Mouse (Mus musculus) embryonic stem cell, embryonic (primary cell): ENCODE measurements around the gene Psmb1.
"Not testable (repeated sequence)": the region's sequence is repeated elsewhere in the genome, so short reads cannot be mapped to it uniquely, and the experiment has no call there.

Experiments used
- CTCF ChIA-PET, 4 experiments: fragments of 300-600 bp in 2 of 4; fragments of 350-600 bp in 2 of 4; sonication (Branson Sonifier 250); formaldehyde crosslinking; loops; one replicate each; lab custom pipeline; 2022; ENCODE audit warnings: inconsistent platforms in 2 of 4; lab: Charles Lee
- POLR2A ChIA-PET, 4 experiments: fragments of 300-600 bp in 2 of 4; fragments of 350-600 bp in 2 of 4; sonication (Branson Sonifier 250); formaldehyde crosslinking; loops; one replicate each; lab custom pipeline; 2022; ENCODE audit warnings: antibody characterized with exemption in 4 of 4, inconsistent platforms in 1 of 4; lab: Charles Lee

Gene Psmb1

GRCm38 (mm10) chr17:15499656-15500394 lies at the start of gene Psmb1, which contains the start of gene Tbp:
Gene Psmb1, minus strand, starts transcription at chr17:15499751.
Gene Tbp, plus strand, starts transcription at chr17:15499888.
- CTCF ChIA-PET = interaction anchor here in 2 of 4 experiments (0.8 to 1.1 kb wide), 3 partner anchors 26 to 224 kb away, joined by 3 to 4 read pairs (median 4); no protein-coding TSS in a partner anchor
- POLR2A ChIA-PET = interaction anchor here in 3 of 4 experiments (0.7 to 2.9 kb wide), 47 partner anchors 9 to 557 kb away, joined by 3 to 22 read pairs (median 5); partner anchors contain the start of genes Pdcd2 (in 3 of the 3), Prdm9 (in 3 of the 3), 1600012H06Rik (in 1 of the 3) and Chd1 (in 1 of the 3)

GRCm38 (mm10) chr17:15546440-15546839 lies 46.9 kb upstream of the Psmb1 start:
- ChIA-PET CTCF (no interaction called here), POLR2A (interaction anchor here in 3 of 4 experiments (0.6 to 4.1 kb wide), 3 partner anchors 18 to 339 kb away, joined by 3 to 12 read pairs (median 3); partner anchors contain the start of gene Prdm9 (in 1 of the 3))

GRCm38 (mm10) chr17:15543868-15544267 lies 44.3 kb upstream of the Psmb1 start:
- CTCF ChIA-PET = not testable (repeated sequence)
- POLR2A ChIA-PET = interaction anchor here in 1 of 4 experiments (1.7 kb wide), 1 partner anchor 17 kb away, joined by 7 read pairs; the partner anchor contains the start of gene Pdcd2

- ChIA-PET CTCF (interaction anchor here in 2 of 4 experiments (0.6 kb wide), 2 partner anchors 12 to 183 kb away, joined by 3 to 10 read pairs; no protein-coding TSS in a partner anchor), POLR2A (interaction anchor here in 2 of 4 experiments (0.6 to 0.8 kb wide), 3 partner anchors 13 to 29 kb away, joined by 3 to 4 read pairs (median 3); partner anchors contain the start of gene Pdcd2 (in 2 of the 2))
Measured at GRCm38 (mm10) chr17:15540309-15540708, 40.8 kb upstream of the Psmb1 start.

DNA sequence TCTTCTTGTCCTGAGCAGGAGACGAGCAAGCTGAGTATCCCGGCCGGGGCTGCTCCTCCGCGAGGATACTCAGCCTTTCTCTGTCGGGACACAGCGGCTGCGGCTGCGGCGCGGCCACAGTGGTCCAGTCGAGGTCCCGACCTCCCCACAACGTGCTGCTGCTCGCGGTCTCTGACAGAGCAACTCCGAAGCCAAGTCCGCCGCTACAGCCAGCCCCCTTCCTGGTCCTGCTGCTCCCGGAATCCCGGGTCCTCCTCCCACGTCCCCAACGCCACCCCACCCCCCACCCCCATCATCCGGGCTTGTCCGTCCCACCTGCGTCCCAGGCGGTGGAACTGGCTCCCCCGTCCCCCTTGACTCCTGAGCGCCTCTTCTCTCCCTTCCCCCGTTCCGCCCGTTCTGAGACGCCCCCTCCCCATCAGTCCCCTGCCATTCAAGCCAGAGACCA lies 36.9 kb upstream of the Psmb1 start:
- CTCF ChIA-PET = interaction anchor here in 1 of 4 experiments (0.5 kb wide), 1 partner anchor 41 kb away, joined by 7 read pairs; no protein-coding TSS in a partner anchor
- POLR2A ChIA-PET = interaction anchor here in 3 of 4 experiments (0.6 to 2.8 kb wide), 8 partner anchors 9 to 287 kb away, joined by 3 to 21 read pairs (median 4); partner anchors contain the start of genes Prdm9 (in 3 of the 3) and Pdcd2 (in 2 of the 3)

GRCm38 (mm10) chr17:15535943-15536342 lies 36.4 kb upstream of the Psmb1 start:
- ChIA-PET POLR2A (interaction anchor here in 3 of 4 experiments (0.7 to 2.8 kb wide), 7 partner anchors 9 to 286 kb away, joined by 3 to 21 read pairs (median 4); partner anchors contain the start of genes Prdm9 (in 3 of the 3) and Pdcd2 (in 2 of the 3)), CTCF (no interaction called here)

DNA sequence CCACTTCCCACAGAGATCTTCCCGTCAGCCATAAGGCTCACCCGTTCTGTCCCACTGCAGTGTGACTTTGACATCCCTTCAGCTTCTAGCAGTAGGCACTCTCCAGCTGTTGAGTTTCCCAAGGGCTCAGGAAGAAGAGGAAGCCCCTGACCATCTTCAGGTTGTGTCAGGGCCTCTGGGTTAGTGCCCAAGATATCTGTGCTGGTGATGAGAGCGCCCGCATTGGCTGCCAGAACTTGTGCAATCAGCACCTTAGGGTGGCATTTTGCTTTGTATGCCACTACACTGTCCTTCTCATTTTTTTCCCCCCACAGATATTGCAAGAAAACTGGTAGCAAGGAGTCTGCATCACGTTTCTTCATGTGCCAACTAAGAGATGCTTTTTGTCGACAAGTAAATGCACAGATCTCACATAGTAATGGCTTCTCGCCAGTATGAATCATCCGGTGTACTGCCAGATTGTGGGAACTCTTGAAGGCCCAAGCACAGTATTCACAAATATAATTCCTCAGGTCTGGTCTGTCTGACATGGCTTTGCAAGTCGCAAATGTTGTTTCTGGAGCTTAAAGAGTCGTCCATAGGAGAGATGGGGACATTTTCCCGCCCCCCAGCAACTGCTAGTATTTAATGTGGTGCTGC lies 35.7 kb upstream of the Psmb1 start:
- ChIA-PET CTCF (no interaction called here), POLR2A (interaction anchor here in 2 of 4 experiments (1.0 to 2.8 kb wide), 4 partner anchors 8 to 29 kb away, joined by 4 to 21 read pairs (median 6); partner anchors contain the start of genes Pdcd2 (in 2 of the 2) and Prdm9 (in 2 of the 2))

DNA sequence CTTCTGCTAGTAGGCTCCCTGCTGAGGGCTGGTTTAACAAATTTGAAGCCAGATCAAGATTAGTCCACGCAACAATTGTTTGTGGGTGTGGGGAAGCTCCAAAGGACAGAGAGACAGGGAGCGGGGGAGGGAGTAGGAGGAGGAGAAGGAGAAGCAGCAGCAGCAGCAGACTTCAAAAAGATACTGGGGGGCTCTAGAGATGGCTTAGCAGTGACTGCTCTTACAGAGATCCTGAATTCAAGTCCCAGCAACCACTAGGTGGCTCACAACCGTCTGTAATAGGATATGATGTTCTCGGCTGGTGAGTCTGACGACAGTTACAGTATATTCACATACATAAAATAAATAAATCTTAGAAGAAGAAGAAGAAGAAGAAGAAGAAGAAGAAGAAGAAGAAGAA lies 30.6 kb upstream of the Psmb1 start:
- CTCF ChIA-PET = interaction anchor here in 1 of 4 experiments (1.4 kb wide), 1 partner anchor 185 kb away, joined by 4 read pairs; no protein-coding TSS in a partner anchor
- POLR2A ChIA-PET = interaction anchor here in 2 of 4 experiments (1.3 to 2.7 kb wide), 4 partner anchors 10 to 39 kb away, joined by 3 to 14 read pairs (median 6); partner anchors contain the start of gene Prdm9 (in 2 of the 2)

DNA sequence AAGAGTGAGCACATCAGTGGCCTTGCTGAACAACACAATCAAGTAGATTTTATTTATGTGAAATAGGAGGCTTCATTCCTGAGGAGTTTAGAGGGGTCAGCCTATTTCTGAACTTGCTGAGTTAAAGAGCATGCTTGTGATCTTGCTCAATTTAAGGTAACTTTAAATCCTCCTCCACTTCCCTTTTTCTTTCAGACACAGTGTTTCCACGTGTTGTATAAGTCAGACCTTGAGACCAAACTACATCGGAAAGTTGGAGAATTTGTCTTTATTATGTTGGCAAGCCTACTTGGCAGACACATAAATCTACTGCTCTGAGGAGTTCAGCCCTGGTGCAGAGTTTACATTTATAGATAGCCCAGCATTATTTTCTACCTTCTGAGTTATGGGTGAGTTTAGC lies 29.3 kb upstream of the Psmb1 start:
- ChIA-PET CTCF (interaction anchor here in 2 of 4 experiments (0.6 to 1.4 kb wide), 2 partner anchors 187 to 250 kb away, joined by 3 to 4 read pairs; no protein-coding TSS in a partner anchor), POLR2A (interaction anchor here in 1 of 4 experiments (2.7 kb wide), 1 partner anchor 36 kb away, joined by 14 read pairs; the partner anchor contains the start of gene Prdm9)

- ChIA-PET CTCF (interaction anchor here in 3 of 4 experiments (0.6 to 0.7 kb wide), 3 partner anchors 45 to 434 kb away, joined by 3 to 4 read pairs (median 3); no protein-coding TSS in a partner anchor), POLR2A (interaction anchor here in 3 of 4 experiments (0.6 to 4.0 kb wide), 38 partner anchors 8 to 189 kb away, joined by 3 to 38 read pairs (median 4); partner anchors contain the start of genes Prdm9 (in 3 of the 3), Psmb1 (in 3 of the 3), Tbp (in 3 of the 3) and Chd1 (in 1 of the 3))
Measured at GRCm38 (mm10) chr17:15527811-15528136, 28.2 kb upstream of the Psmb1 start.

GRCm38 (mm10) chr17:15526986-15527810 lies 27.6 kb upstream of the Psmb1 start, which contains the start of gene Pdcd2:
Gene Pdcd2, minus strand, starts transcription at chr17:15527301.
- POLR2A ChIA-PET = interaction anchor here (0.6 to 4.0 kb wide), 50 partner anchors 9 to 554 kb away, joined by 3 to 38 read pairs (median 4); partner anchors contain the start of genes Prdm9 (in 4 of the 4), Psmb1 (in 3 of the 4), Tbp (in 3 of the 4) and Chd1 (in 1 of the 4)
- CTCF ChIA-PET = interaction anchor here in 2 of 4 experiments (0.6 to 0.8 kb wide), 4 partner anchors 37 to 224 kb away, joined by 3 to 4 read pairs (median 3); partner anchors contain the start of gene Prdm9 (in 1 of the 2)

- ChIA-PET CTCF (interaction anchor here in 2 of 4 experiments (0.5 to 0.7 kb wide), 3 partner anchors 52 to 460 kb away, joined by 3 read pairs; no protein-coding TSS in a partner anchor), POLR2A (interaction anchor here (0.7 to 4.0 kb wide), 34 partner anchors 8 to 553 kb away, joined by 3 to 38 read pairs (median 6); partner anchors contain the start of genes Prdm9 (in 4 of the 4), Psmb1 (in 3 of the 4) and Tbp (in 3 of the 4))
Measured at GRCm38 (mm10) chr17:15526304-15526703, 26.8 kb upstream of the Psmb1 start.

GRCm38 (mm10) chr17:15518766-15519165 lies 19.2 kb upstream of the Psmb1 start:
- POLR2A ChIA-PET = interaction anchor here in 2 of 4 experiments (1.0 to 4.4 kb wide), 6 partner anchors 8 to 46 kb away, joined by 3 to 19 read pairs (median 4); partner anchors contain the start of genes Pdcd2 (in 1 of the 2), Prdm9 (in 1 of the 2), Psmb1 (in 1 of the 2) and Tbp (in 1 of the 2)

GRCm38 (mm10) chr17:15518186-15518585 lies 18.6 kb upstream of the Psmb1 start:
- CTCF ChIA-PET = no interaction called here
- POLR2A ChIA-PET = interaction anchor here in 2 of 4 experiments (0.8 to 4.4 kb wide), 4 partner anchors 8 to 18 kb away, joined by 3 to 19 read pairs (median 6); partner anchors contain the start of genes Pdcd2 (in 1 of the 2), Psmb1 (in 1 of the 2) and Tbp (in 1 of the 2)

More at GRCm38 (mm10) chr17:15518766-15519165, 19.2 kb upstream of the Psmb1 start:
- CTCF ChIA-PET = no interaction called here

DNA sequence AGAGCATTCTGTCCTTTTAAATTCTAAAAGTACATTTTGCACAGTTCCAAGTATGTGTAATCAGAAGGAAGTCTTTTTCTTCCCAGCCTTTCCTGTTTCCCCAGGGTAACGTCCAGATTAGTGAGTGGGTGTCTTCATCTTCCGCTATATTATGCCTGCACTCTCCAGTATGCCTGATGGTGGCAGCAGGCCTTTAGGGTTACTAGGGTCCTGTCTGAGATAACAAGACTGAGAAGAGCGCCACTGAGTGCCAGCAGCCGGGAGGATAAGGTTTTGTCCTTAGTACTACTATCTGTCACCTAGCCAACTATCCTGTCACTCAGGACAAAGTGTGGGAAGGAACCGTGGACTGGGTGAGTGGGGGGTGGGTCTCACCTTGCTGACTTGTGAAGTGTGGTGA lies 18.2 kb upstream of the Psmb1 start:
- CTCF ChIA-PET = no interaction called here

GRCm38 (mm10) chr17:15510694-15511093 lies 11.1 kb upstream of the Psmb1 start:
- CTCF ChIA-PET = no interaction called here
- POLR2A ChIA-PET = interaction anchor here in 2 of 4 experiments (1.0 to 1.3 kb wide), 3 partner anchors 8 to 53 kb away, joined by 3 read pairs; partner anchors contain the start of gene Prdm9 (in 1 of the 2)

More for the DNA sequence above, 18.2 kb upstream of the Psmb1 start:
- POLR2A ChIA-PET = interaction anchor here in 3 of 4 experiments (0.8 to 4.4 kb wide), 4 partner anchors 9 to 18 kb away, joined by 3 to 19 read pairs (median 6); partner anchors contain the start of genes Pdcd2 (in 2 of the 3), Psmb1 (in 1 of the 3) and Tbp (in 1 of the 3)
